Mouse (Mus musculus) left cerebral cortex, postnatal 10 days (tissue): Measurements from ENCODE around the gene Mycbp2. TPM values are rescaled to one million over a fixed set of nuclear protein-coding genes. Genes with fewer than 3 reads are reported as not detected.

Experiments
- total RNA-seq, 2 experiments: library from RNA; stranded (reverse); gene quantifications; 2 replicates each; pipeline ENCODE4 v1.2.3; 2021

Mycbp2 gene
- total RNA-seq, 2 experiments from 2014 or later, result 165 to 170 TPM

Other genes starting within 250 kb of the Mycbp2 start
- gene Fbxl3, start 247.2 kb downstream of the Mycbp2 start, total RNA-seq, result 10 to 100 TPM; 62.5 to 70.3 TPM
- 1 to 10 TPM in 1 of 2 experiments, under 1 TPM in 1; 0.73 to 2.0 TPM for gene Scel, start 166.5 kb upstream of the Mycbp2 start, total RNA-seq